Mouse (Mus musculus): ENCODE data around the gene Cpeb2. TPM values are rescaled to one million over a fixed set of nuclear protein-coding genes. Genes with fewer than 3 reads are reported as not detected.

The Cpeb2 gene
- polyA plus RNA-seq (2012; rRNA removed), result 15.1 and 17.8 TPM in 2 replicates

GRCm38 (mm10) chr5:43232480-43233315, at the start of gene Cpeb2:
Cpeb2 (plus strand) TSS chr5:43233170.

